Mouse (Mus musculus): Measurements from ENCODE around the gene Klk11.

DNA sequence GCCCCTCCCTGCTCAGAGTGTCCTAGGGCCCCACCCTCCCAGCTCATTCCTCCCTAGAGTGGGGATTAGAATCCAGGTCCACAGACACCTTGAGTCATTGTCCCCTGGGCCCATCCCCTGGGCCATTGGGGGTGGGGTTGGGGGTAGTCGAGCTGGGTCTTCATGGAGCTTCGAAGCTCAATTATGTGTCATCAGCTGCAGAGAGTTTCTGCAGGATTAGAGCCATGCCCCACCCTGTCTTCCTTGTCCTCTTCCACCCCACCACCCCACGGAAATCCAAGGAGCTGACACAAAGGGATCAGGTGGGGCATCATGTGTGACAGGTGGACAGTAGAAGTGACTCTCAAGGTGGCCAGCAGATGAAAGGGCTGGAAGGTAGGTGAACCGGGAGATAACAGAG is 5.8 kb upstream of the Klk11 start, which contains the start of gene Klk12:
- no peak for TF ChIP-seq CTCF (IDR thresholded peaks at IDR 0.05 in 2 of 3, conservative IDR thresholded peaks at IDR 0.05 in 1 of 3; ENCODE audit: control insufficient read depth in 1 of 3, insufficient read depth in 1 of 3, low read depth in 2 of 3, low read length in 3 of 3, poor library complexity in 1 of 3, severe bottlenecking in 1 of 3)
- TF ChIP-seq TAL1 (IDR thresholded peaks at IDR 0.05; ENCODE audit: low read length): no peak
- TF ChIP-seq SIN3A (IDR thresholded peaks at IDR 0.05; ENCODE audit: low read length): no peak
- no peak for TF ChIP-seq USF1 (IDR thresholded peaks at IDR 0.05; ENCODE audit: low read depth, low read length)
- no peak for TF ChIP-seq JUND (IDR thresholded peaks at IDR 0.05; ENCODE audit: low read depth, low read length)
- no peak for TF ChIP-seq TCF12 (IDR thresholded peaks at IDR 0.05; ENCODE audit: low read depth, low read length)
- TF ChIP-seq MYC (IDR thresholded peaks at IDR 0.05; ENCODE audit: low read depth, low read length): no peak
- no peak for TF ChIP-seq EP300 (IDR thresholded peaks at IDR 0.05; ENCODE audit: low read depth in 1 of 2, low read length in 2 of 2)
- TF ChIP-seq ZNF384 (IDR thresholded peaks at IDR 0.05; ENCODE audit: low read depth, low read length): no peak
- TF ChIP-seq POLR2AphosphoS5 (IDR thresholded peaks at IDR 0.05; ENCODE audit: borderline replicate concordance, low read depth, low read length): no peak
- TF ChIP-seq POLR2A (IDR thresholded peaks at IDR 0.05; ENCODE audit: control insufficient read depth in 1 of 2, insufficient read depth in 1 of 2, low read depth in 1 of 2, low read length in 2 of 2, poor library complexity in 1 of 2): no peak
- no peak for TF ChIP-seq TBP (IDR thresholded peaks at IDR 0.05; ENCODE audit: low read depth, low read length)
- no peak for TF ChIP-seq KAT2A (conservative IDR thresholded peaks at IDR 0.05; ENCODE audit: low read depth, low read length)
- no peak for TF ChIP-seq MAX (IDR thresholded peaks at IDR 0.05; ENCODE audit: low read length)
